Mouse (Mus musculus) heart, embryonic 13.5 days (tissue): Measurements from ENCODE around the gene Rtn4. TPM values are rescaled to one million over a fixed set of nuclear protein-coding genes. Genes with fewer than 3 reads are reported as not detected.

Source experiments
- ATAC-seq: fragments of 200-750 bp; cut with Nextera tagmentation; 2 replicates; pipeline ENCODE4 v1.8.0; 2017; ENCODE audit warnings: moderate TSS enrichment; ENCODE audit not compliant: insufficient number of reproducible peaks, low FRiP score, low TSS enrichment; ENCODE audit errors: extremely low read depth
- H3K27ac ChIP-seq: fragments of 300-500 bp; sonication (generic); replicated peaks from 2 replicates; pipeline ENCODE4 v1.5.1; 2015; ENCODE audit warnings: moderate library complexity, mild to moderate bottlenecking, inconsistent platforms
- H3K27me3 ChIP-seq: fragments of 300-500 bp; sonication (generic); replicated peaks from 2 replicates; pipeline ENCODE4 v1.6.1; 2015; ENCODE audit warnings: mild to moderate bottlenecking, inconsistent platforms
- H3K36me3 ChIP-seq: fragments of 300-500 bp; sonication (generic); 2 replicates; pipeline ENCODE4 v1.6.1; 2015; ENCODE audit warnings: mild to moderate bottlenecking, inconsistent platforms
- H3K4me1 ChIP-seq: fragments of 300-500 bp; sonication (generic); 2 replicates; pipeline ENCODE4 v1.6.1; 2015; ENCODE audit warnings: inconsistent platforms
- H3K4me2 ChIP-seq: fragments of 300-500 bp; sonication (generic); 2 replicates; pipeline ENCODE4 v1.6.1; 2015; ENCODE audit warnings: inconsistent platforms, mild to moderate bottlenecking, moderate library complexity
- H3K4me3 ChIP-seq: fragments of 300-500 bp; sonication (generic); 2 replicates; pipeline ENCODE4 v1.5.1; 2015; ENCODE audit warnings: moderate library complexity, mild to moderate bottlenecking, inconsistent platforms
- H3K9ac ChIP-seq: fragments of 300-500 bp; sonication (generic); 2 replicates; pipeline ENCODE4 v1.6.1; 2015; ENCODE audit warnings: inconsistent platforms, mild to moderate bottlenecking, moderate library complexity
- H3K9me3 ChIP-seq: fragments of 300-500 bp; sonication (generic); 2 replicates; pipeline ENCODE4 v1.6.1; 2016; ENCODE audit warnings: inconsistent platforms
- WGBS: fragments of 180-500 bp; shearing (Covaris S2); methylation state at CpG from one replicate; pipeline ENCODE4 v1.1.7; 2015; ENCODE audit warnings: mixed read lengths; 5-methylcytosine and 5-hydroxymethylcytosine counted together
- polyA plus RNA-seq: library from polyadenylated mRNA; unstranded; fragments of >200 nt; fragmentation: Nextera tagmentation; extraction: Ambion mirVana; gene quantifications from 2 replicates; pipeline ENCODE4 v1.2.1, GENCODE M21; 2015

Rtn4 gene
- polyA plus RNA-seq, 1 experiment from 2014 or later: 56.7 TPM

DNA sequence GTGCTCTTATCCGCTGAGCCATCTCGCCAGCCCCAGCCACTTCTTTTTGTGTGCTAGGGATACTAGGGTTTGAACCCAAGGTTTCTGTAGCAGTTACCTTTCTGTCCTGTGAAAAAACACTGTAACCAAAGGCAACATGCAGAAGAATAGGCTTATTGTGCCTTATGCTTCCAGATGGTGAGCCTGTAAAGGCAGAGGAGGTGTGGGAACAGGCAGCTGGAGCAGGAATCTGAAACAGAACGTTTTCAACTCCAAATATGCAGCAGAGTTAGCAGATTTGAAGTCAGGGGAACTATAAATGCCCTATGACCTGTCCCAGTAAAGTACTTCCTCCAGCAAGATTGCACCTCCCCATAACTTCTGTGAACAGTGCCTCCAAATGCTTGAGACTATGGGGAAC lies 12.0 kb upstream of the Rtn4 start:
- WGBS: 71% methylated on average over 3 of the region's 3 CpGs

DNA sequence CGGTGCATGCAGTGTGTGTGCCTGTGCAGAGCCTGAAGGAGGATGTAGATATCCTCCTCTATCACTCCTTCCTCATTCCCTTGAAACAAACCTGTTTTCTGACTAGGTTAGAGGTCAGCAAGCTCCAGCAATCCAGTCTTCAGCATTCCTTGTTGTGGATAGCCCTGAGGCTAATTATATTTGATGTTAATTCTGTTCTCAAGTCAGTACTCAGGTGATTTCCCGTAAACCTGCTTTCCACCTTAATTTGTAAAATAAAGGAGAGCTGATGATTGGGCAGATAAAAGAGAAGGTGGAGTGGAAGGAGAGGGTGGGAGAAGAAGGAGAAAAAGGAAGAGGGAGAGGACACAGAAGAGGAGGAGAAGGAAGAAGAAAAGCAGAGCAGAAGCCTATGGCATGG lies 8.5 kb upstream of the Rtn4 start:
- H3K36me3 ChIP-seq: no peaks in the 10 kb centered on the region
- peaks cover 4% of the 10 kb centered on the region; the same call in 1 of the 2 replicates for H3K4me1 ChIP-seq
- no peaks in the 10 kb centered on the region for H3K9me3 ChIP-seq
- H3K4me2 ChIP-seq: no peak overlapping the region
- H3K27me3 ChIP-seq: no peaks in the 10 kb centered on the region
- H3K27ac ChIP-seq: no peak overlapping the region
- WGBS: 68% methylated on average over 2 of the region's 2 CpGs
- H3K4me3 ChIP-seq: no peak overlapping the region
- H3K9ac ChIP-seq: no peak overlapping the region
- no peak for ATAC-seq

More for the DNA sequence above, 12.0 kb upstream of the Rtn4 start:
- Histone ChIP-seq H3K27ac (no peak overlapping the region), H3K9ac (no peak overlapping the region), H3K9me3 (no peaks in the 10 kb centered on the region), H3K4me3 (no peak overlapping the region), H3K4me1 (peaks cover 4% of the 10 kb centered on the region; the same call in 1 of the 2 replicates), H3K4me2 (no peak overlapping the region), H3K27me3 (no peaks in the 10 kb centered on the region), H3K36me3 (no peaks in the 10 kb centered on the region)
- no peak for ATAC-seq

DNA sequence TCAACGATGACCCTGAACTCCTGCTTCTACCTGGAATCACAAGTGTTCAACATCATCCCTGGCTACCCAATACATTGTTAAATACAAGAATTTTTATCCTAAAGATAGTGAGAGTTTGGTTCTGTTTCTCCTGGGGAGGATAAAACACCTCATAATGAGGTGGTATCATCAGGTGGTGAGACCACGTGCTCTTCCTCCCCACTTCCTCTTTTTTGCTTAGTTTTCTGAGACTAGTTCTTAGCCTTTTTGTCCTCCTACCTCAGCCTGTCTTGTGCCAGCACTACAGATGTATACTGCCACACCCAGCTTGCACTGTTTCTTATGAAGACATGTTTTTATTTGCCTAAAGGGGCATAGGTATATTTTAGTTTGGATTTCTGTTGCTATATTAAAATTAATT lies 6.6 kb upstream of the Rtn4 start:
- WGBS: 75% methylated on average over 2 of the region's 2 CpGs
- Histone ChIP-seq H3K9me3 (no peaks in the 10 kb centered on the region), H3K9ac (no peak overlapping the region), H3K4me1 (no peaks in the 10 kb centered on the region), H3K36me3 (no peaks in the 10 kb centered on the region), H3K4me3 (no peak overlapping the region), H3K4me2 (no peak overlapping the region), H3K27me3 (no peaks in the 10 kb centered on the region), H3K27ac (no peak overlapping the region)
- no peak for ATAC-seq

DNA sequence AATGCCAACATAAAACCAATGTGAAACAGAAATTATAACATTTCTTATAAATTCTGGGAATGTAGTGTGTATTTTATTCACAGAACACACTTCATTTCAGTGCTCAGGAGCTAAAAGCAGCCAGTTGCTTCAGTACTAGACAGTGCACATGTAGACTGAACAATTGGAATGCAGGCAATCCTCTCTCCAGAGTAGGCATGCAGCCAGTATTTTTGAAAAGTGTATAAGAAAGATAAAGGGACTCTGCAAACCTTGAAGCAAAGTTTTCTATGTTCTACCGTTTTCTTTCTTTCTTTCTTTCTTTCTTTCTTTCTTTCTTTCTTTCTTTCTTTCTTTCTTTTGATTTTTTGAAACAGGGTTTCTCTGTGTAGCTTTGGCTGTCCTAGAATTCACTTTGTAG lies 1.2 kb upstream of the Rtn4 start:
- WGBS: 56% methylated on average over 1 of the region's 1 CpGs

DNA sequence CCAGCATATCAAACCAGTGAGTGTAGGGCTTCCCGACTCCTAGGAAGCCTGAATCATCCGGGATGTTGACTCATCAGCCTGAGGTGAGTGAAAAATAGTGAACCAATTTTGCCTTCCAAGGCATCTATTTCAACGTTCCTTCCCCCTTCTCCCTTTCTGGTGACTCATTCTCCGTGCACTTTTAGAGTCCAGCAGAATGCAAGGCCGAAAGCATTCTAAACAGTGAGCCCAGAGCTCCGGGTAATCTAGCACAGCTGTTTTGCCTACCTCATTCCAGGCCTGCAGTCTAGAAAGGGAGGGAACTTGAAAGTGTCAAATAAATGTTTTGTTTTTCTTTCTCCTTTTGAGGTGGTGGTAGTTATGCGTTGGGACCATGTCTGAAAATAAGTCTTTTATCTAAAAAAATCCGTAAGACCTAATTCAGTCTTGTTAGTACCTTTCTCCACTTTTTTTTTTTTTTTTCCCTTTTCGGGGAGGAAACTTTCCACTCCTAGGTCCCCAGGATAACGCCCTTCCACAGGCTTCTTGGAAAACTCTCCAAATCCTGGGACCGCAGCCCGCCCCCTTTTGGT lies 550 bp upstream of the Rtn4 start:
- Histone ChIP-seq H3K4me3 (peak overlapping the region; percentile 97), H3K4me1 (peaks cover 24% of the 10 kb centered on the region), H3K9me3 (no peaks in the 10 kb centered on the region), H3K4me2 (peak overlapping the region; percentile 65), H3K9ac (peak overlapping the region; percentile 63), H3K36me3 (peaks cover 10% of the 10 kb centered on the region), H3K27ac (peak overlapping the region; percentile 82), H3K27me3 (no peaks in the 10 kb centered on the region)
- ATAC-seq: no peak
- WGBS: 9% methylated on average over 12 of the region's 12 CpGs

More for the DNA sequence above, 1.2 kb upstream of the Rtn4 start:
- H3K27me3 ChIP-seq: no peaks in the 10 kb centered on the region
- H3K9me3 ChIP-seq: no peaks in the 10 kb centered on the region
- peaks cover 4% of the 10 kb centered on the region; the same call in 1 of the 2 replicates for H3K36me3 ChIP-seq
- H3K4me2 ChIP-seq: peak overlapping the region; percentile 65; the same call in 1 of the 2 replicates
- peaks cover 17% of the 10 kb centered on the region for H3K4me1 ChIP-seq
- H3K4me3 ChIP-seq: no peak overlapping the region
- H3K9ac ChIP-seq: no peak overlapping the region
- ATAC-seq: no peak
- peak overlapping the region; percentile 82 for H3K27ac ChIP-seq

DNA sequence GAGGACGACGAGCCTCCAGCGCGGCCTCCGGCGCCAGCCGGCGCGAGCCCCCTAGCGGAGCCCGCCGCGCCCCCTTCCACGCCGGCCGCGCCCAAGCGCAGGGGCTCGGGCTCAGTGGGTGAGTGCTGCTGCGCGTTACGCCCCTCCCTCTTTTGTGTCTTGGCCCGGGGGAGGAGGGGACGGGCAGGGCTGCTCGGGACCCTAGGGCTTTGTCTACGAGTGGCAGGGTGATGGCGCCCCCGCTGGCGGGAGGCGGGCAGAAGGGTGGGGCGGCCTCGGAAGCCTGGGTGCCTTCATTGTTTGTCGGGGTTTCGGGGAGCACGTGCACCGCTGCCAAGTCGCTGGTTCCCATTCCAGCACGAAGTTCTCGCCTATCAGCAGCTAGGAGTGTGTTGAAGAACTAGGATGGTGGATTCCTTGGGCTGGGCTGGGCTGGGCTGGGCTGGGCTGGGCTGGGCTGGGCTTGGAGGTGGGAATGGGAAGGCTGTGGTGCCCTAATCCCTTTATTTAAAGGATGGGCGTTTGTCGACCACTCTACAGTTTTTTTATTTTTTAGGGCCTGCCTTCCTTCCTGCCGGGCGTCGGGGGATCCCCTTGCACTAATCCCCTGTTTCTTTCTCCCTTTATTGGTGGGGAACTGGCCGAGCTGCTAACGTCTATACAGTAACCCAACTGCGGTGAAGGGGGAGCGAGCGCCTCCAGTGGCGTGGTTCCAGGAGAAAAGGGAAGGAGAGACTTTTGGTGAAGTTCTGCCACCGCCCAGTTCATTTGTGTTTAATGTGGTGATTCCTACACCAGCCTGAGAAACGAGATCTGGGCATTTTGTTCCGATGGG lies 1.0 kb downstream of the Rtn4 start:
- H3K27me3 ChIP-seq: no peaks in the 10 kb centered on the region
- H3K4me1 ChIP-seq: peaks cover 28% of the 10 kb centered on the region
- H3K9ac ChIP-seq: peak overlapping the region; percentile 100
- WGBS: under 1% methylated on average over 51 of the region's 53 CpGs
- peak overlapping the region; percentile 97 for H3K4me3 ChIP-seq
- H3K36me3 ChIP-seq: peaks cover 10% of the 10 kb centered on the region
- peak; percentile 76 for ATAC-seq
- peak overlapping the region; percentile 99 for H3K27ac ChIP-seq
- peak overlapping the region; percentile 78 for H3K4me2 ChIP-seq
- H3K9me3 ChIP-seq: no peaks in the 10 kb centered on the region

DNA sequence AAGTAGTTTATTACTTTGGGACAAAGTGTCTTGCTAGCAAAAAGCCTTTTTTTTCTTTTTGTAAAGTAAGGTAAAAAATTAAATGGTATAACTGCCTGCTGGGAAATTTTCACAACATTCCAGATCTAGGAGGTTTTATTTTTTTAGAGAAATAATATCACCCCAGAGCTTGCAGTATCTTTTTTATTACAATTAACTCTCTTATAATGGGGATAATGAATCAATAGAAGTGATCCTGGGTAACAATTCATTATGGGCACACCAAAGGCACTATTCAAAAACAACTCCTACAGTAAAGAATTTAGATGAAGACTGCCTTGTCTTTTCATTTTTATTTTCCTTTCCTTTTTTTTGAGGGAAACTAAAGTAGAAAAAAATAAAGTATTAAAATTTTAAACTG lies 2.0 kb downstream of the Rtn4 start:
- no peak for ATAC-seq
- peak overlapping the region; percentile 78 for H3K4me2 ChIP-seq
- H3K27me3 ChIP-seq: no peaks in the 10 kb centered on the region
- no peak overlapping the region for H3K27ac ChIP-seq
- H3K4me1 ChIP-seq: peaks cover 28% of the 10 kb centered on the region
- H3K9ac ChIP-seq: no peak overlapping the region
- no peaks in the 10 kb centered on the region for H3K9me3 ChIP-seq
- peaks cover 10% of the 10 kb centered on the region for H3K36me3 ChIP-seq
- peak overlapping the region; percentile 97 for H3K4me3 ChIP-seq

DNA sequence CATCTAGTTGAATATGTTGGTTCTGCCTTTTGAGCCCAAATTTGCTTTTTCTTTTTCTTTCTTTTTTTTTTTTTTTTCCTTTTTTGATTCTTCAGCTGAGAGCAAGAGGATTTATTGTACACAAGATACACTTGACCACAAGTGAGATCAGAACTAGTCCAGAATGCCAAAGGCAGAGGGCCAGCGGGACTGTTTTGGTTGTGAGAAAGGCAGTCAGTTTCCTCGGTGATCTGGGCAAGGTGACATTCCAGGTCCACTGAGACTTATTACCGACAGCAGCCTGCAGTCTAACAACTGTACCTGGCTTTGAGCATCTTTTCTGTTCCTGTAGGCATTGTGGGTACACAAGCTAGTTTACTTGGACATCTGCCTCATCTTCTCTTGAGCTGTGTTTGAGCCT lies 10.0 kb downstream of the Rtn4 start:
- WGBS: 65% methylated on average over 3 of the region's 3 CpGs
- Histone ChIP-seq H3K4me1 (peaks cover 17% of the 10 kb centered on the region), H3K9ac (no peak overlapping the region), H3K27me3 (no peaks in the 10 kb centered on the region), H3K27ac (no peak overlapping the region), H3K4me3 (no peak overlapping the region), H3K4me2 (no peak overlapping the region), H3K36me3 (peaks cover 21% of the 10 kb centered on the region), H3K9me3 (no peaks in the 10 kb centered on the region)
- ATAC-seq: no peak

DNA sequence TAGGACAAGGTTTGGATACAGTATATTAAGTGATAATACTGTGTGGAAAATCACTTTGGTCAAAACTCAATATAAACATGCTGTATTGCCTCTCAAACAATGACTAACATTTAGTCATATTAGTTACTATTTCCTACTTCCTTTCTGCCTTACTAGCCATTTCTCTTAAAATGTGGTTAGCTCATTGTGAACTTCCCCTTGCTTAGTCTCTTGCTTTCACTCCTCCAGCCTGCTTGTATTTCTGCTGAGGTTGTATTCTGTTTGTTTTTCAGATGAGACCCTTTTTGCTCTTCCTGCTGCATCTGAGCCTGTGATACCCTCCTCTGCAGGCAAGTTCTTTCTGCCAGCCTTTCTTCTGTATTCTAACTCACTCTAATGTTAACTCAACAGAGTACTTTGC lies 12.5 kb downstream of the Rtn4 start:
- no peaks in the 10 kb centered on the region for H3K27me3 ChIP-seq
- H3K36me3 ChIP-seq: peaks cover 42% of the 10 kb centered on the region
- no peak overlapping the region for H3K27ac ChIP-seq
- no peak overlapping the region for H3K9ac ChIP-seq
- no peak for ATAC-seq
- H3K4me3 ChIP-seq: no peak overlapping the region
- peaks cover 17% of the 10 kb centered on the region for H3K4me1 ChIP-seq
- H3K9me3 ChIP-seq: no peaks in the 10 kb centered on the region
- no peak overlapping the region for H3K4me2 ChIP-seq

DNA sequence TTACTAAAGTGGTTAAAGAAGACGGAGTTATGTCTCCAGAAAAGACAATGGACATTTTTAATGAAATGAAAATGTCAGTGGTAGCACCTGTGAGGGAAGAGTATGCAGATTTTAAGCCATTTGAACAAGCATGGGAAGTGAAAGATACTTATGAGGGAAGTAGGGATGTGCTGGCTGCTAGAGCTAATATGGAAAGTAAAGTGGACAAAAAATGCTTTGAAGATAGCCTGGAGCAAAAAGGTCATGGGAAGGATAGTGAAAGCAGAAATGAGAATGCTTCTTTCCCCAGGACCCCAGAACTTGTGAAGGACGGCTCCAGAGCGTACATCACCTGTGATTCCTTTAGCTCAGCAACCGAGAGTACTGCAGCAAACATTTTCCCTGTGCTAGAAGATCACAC lies 14.1 kb downstream of the Rtn4 start:
- Histone ChIP-seq H3K4me3 (no peak overlapping the region), H3K36me3 (peaks cover 52% of the 10 kb centered on the region), H3K4me1 (peaks cover 17% of the 10 kb centered on the region), H3K9me3 (no peaks in the 10 kb centered on the region), H3K4me2 (no peak overlapping the region), H3K27me3 (no peaks in the 10 kb centered on the region), H3K9ac (no peak overlapping the region), H3K27ac (no peak overlapping the region)
- no peak for ATAC-seq
- 81% methylated on average over 4 of the region's 4 CpGs for WGBS

DNA sequence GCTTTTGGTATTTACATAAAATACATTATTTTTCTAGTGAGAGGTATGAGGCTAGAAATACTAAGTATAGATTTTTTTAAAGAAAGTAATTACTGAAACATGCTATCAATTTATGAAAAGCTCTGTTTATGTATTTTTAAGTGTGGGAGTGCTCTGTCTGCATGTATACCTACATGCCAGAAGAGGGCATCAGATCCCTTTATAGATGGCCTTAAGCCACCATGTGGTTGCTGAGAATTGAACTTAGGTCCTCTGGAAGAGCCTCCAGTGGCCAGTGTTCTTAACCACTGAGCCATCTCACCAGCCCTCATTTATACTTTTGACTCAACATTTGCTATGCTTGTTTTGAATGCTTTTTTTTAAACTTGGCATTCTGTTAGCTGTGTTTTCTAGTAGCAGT lies 16.8 kb downstream of the Rtn4 start:
- Histone ChIP-seq H3K4me2 (no peak overlapping the region), H3K27me3 (no peaks in the 10 kb centered on the region), H3K9me3 (no peaks in the 10 kb centered on the region), H3K4me3 (no peak overlapping the region), H3K27ac (no peak overlapping the region), H3K36me3 (peaks cover 69% of the 10 kb centered on the region), H3K9ac (no peak overlapping the region), H3K4me1 (peaks cover 7% of the 10 kb centered on the region)
- ATAC-seq: no peak

DNA sequence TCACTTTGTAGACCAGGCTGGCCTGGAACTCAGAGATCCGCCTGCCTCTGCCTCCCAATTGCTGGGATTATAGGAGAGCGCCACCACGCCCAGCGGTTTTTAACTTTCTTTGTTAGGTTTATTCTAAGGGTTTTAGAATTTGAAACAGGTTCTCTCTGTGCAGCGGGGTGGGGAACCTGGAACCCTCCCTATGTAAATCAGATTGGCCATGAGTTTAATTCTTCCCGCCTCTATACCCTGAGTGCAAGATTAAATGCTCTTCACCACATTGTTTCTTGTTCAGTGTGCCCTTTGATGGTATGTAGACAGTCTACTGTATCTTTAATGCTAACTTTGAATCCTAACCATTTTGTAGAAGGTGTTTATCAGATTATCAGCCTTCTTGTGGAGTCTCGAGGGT lies 21.4 kb downstream of the Rtn4 start:
- H3K36me3 ChIP-seq: peaks cover 34% of the 10 kb centered on the region
- peaks cover 10% of the 10 kb centered on the region for H3K4me1 ChIP-seq
- WGBS: 89% methylated on average over 7 of the region's 7 CpGs
- ATAC-seq: no peak
- no peaks in the 10 kb centered on the region for H3K27me3 ChIP-seq
- no peak overlapping the region for H3K9ac ChIP-seq
- H3K9me3 ChIP-seq: no peaks in the 10 kb centered on the region
- no peak overlapping the region for H3K4me3 ChIP-seq
- no peak overlapping the region for H3K4me2 ChIP-seq
- no peak overlapping the region for H3K27ac ChIP-seq
